Mouse (Mus musculus): ENCODE measurements around the gene Rbm8a.

DNA sequence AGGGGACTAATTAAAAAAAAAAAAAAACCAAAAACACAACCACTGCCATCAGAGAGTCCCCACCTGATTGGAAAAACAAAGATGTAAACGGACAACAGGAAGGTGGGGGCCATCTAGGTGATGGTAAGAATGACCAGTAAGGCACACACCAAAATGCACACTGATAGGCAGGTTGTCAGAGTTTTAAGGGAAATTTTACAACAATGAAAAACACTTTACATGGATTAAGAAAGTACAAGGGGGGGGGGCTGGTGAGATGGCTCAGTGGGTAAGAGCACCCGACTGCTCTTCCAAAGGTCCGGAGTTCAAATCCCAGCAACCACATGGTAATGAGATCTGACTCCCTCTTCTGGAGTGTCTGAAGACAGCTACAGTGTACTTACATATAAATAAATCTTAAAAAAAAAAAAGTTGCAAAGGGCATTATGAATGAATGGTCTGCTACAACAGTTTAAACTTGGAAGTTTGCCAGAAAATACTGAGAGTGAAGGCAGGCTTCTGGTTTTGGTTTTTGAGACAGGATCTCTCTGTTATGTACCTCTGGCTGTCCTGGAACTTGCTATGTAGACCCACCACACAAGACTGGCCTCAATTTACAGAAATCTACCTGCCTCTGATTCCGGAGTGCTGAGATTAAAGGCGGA, 38.8 kb downstream of the Rbm8a start:
- TF ChIP-seq POLR2A (IDR thresholded peaks at IDR 0.05; ENCODE audit: control insufficient read depth, extremely low read depth, insufficient read depth, low read length, poor library complexity) (no peak), CTCF (IDR thresholded peaks at IDR 0.05; ENCODE audit: borderline replicate concordance, control insufficient read depth, extremely low read depth, insufficient read depth, low read length, poor library complexity) (no peak)
